Mouse (Mus musculus) subcutaneous adipose tissue, adult 2 months (tissue): ENCODE data around the gene Tmed4. TPM values are rescaled to one million over a fixed set of nuclear protein-coding genes. Genes with fewer than 3 reads are reported as not detected.

Source experiments
- polyA plus RNA-seq: library from polyadenylated mRNA; depleted of rRNA; stranded (reverse); fragments of >200 nt; gene quantifications from 2 replicates; pipeline ENCODE4 v1.2.3, GENCODE M21; 2012; ENCODE audit warnings: low replicate concordance; rRNA removed

The Tmed4 gene
- polyA plus RNA-seq: 127 and 129 TPM in 2 replicates

GRCm38 (mm10) chr11:6274387-6275093 lies at the start of gene Tmed4:
Gene Tmed4 (minus strand): TSS chr11:6274870.

DNA sequence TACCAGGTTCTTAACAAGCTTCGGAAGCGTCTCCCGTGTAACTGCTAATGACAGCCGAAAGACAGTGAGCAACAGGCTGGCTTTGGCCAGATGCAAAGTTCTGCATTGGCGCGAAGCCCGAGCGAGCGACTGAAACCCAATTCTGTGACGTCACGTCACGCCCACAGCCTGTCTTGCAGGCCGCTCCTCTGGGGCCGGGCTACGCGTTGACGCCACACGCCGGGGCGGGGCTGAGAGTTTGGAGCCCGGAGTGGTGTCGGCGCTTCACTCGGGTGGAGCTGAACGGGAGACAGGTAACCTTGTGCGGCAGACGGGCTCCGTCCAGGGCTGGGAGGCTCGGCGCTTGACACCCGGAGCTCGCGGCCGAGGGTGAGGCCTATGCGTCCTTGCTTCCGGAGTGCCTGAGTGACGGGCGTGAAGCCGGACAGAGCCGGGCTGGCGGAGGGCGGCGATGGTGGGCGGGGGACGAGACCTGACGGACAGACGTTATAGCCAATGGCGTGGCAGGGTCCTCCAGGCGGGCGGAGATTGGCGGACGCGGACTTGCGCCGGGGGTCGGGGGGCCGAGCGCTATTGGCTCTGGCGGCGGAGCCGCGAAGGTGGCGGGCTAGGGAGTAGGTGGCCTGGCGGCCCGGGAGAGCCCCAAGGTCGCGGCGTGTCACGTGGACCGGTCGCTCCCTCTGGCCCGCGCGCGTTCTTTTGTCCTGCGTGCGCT lies 16.9 kb upstream of the Tmed4 start, which contains the start of gene Ogdh:
Ogdh (plus strand) TSS at position 233 of the 715 bp plus-strand sequence.

GRCm38 (mm10) chr11:6267320-6268254 lies 7.1 kb downstream of the Tmed4 start, which contains the start of gene Ddx56:
Gene Ddx56 (minus strand): TSS chr11:6267772.

DNA sequence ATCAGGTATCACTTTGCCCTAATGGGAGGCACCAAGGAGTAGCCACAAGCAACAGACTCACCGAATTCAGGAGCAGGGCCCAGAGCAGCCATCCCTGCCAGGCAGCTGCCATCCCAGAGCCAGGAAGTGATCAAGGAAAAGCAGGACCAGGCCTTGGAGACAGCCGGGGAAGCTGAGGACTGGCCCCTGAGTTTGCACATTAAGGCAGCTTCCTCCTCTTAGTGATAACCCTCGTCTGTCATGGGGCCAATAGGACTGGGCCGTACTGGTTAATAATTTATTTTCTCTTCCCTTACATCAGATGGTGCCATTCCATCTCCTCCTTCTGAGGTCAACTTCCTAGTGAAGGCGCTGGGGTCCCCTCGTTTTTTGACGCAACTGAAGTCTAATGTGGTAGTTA lies 44.7 kb downstream of the Tmed4 start, which contains the start of gene Npc1l1:
Npc1l1 (minus strand) TSS at position 132 of the 400 bp plus-strand sequence.

Other genes with a start within 250 kb of the Tmed4 start
- gene Camk2b, start 208.5 kb downstream of the Tmed4 start, polyA plus RNA-seq: 4.5 and 7.2 TPM in 2 replicates
- not detected in 2 replicates for gene A730071L15Rik, start 74.8 kb downstream of the Tmed4 start, polyA plus RNA-seq
- gene Nudcd3, start 74.5 kb downstream of the Tmed4 start, polyA plus RNA-seq: 45.7 and 62.2 TPM in 2 replicates
- gene Npc1l1, start 44.7 kb downstream of the Tmed4 start, polyA plus RNA-seq: 0.14 and 0.42 TPM in 2 replicates
- gene Ddx56, start 7.1 kb downstream of the Tmed4 start, polyA plus RNA-seq: 41.4 and 53.5 TPM in 2 replicates
- gene Ogdh, start 16.8 kb upstream of the Tmed4 start, polyA plus RNA-seq: 240 and 319 TPM in 2 replicates
- gene Zmiz2, start 114.2 kb upstream of the Tmed4 start, polyA plus RNA-seq: 29.4 and 50.4 TPM in 2 replicates
- 983 and 1,438 TPM in 2 replicates for gene Ppia, start 140.6 kb upstream of the Tmed4 start, polyA plus RNA-seq
- 37.4 and 90.6 TPM in 2 replicates for gene H2afv, start 169.6 kb upstream of the Tmed4 start, polyA plus RNA-seq
- gene Purb, start 201.0 kb upstream of the Tmed4 start, polyA plus RNA-seq: 6.3 and 11.4 TPM in 2 replicates
- gene Myo1g, start 246.1 kb upstream of the Tmed4 start, polyA plus RNA-seq: 18.7 and 21.1 TPM in 2 replicates